ENCODE assay signal across 8 mouse cellular contexts in the genomic region with DNA sequence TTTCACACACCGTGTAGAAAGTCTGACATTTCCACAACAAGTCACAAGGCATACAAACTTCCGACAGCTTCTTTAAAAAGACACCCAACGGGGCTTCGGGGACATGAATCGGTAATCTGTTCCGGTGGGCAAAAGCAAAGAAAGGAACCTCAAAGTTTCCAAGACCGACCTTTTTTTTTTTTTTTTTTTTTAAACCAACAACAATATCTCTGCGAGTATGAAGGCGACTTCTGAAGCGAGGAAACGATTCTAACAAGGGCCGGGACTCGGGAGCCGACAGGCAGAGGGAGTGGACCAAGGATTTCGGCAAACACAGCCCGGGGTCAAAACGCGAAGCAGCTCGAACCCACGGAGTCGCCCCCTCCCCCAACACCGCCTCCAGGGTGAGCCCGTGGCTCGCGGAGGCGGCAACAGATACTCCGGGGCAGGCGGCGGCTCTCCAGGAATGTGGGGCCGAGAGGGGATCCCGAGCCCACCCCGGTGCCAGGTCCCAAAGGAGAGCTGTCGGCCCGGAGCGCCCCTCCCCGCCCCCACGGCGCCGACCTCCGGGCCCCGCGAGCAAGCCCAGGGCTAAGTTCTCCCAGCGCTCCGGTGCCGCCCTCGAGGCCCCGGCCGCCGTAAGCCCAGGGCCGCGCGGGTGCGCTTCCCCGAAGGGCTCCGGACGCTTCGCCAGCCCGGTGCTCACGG. TPM values are rescaled to one million over a fixed set of nuclear protein-coding genes. Genes with fewer than 3 reads are reported as not detected.
A peak's percentile ranks its signal among the peaks of the same experiment; 100 is the strongest.
DNase-seq lines count a peak whose midpoint lies in the region; ATAC-seq and TF ChIP-seq lines count a peak whose summit lies in the region.

No protein-coding gene starts in this region.

- DNase-seq in Patski (ENCODE audit: low read depth, low spot score): no peak
- DNase-seq in cerebellum, postnatal 25 days: peak; percentile 63 to 69
- peak; percentile 22 to 38 for DNase-seq in frontal cortex, postnatal 36 days (ENCODE audit: low spot score in 2 of 2)
- DNase-seq in left cerebral cortex, adult 2 months (ENCODE audit: extremely low spot score in 1 of 2, low spot score in 2 of 2): peak; percentile 39 to 53
- peak; percentile 14 for DNase-seq in retina, postnatal 7 days (ENCODE audit: low read depth, low spot score)
- peak; percentile 56 for DNase-seq in urinary bladder, postnatal 14 days (ENCODE audit: low spot score)

- no peaks in the 10 kb centered on the region for H3K27me3 ChIP-seq in Patski
- H3K27me3 ChIP-seq in hindbrain, embryonic 15.5 days: no peaks in the 10 kb centered on the region

- WGBS in hindbrain, embryonic 15.5 days: under 1% methylated on average over 53 of the region's 59 CpGs

- peak overlapping the region; percentile 94 for H3K27ac ChIP-seq in hindbrain, embryonic 15.5 days (replicated peaks)
- H3K27ac ChIP-seq in left cerebral cortex, adult 2 months: peak overlapping the region; percentile 86

- CTCF ChIA-PET in Patski (lab: Charles Lee): interaction anchor here (0.7 to 1.8 kb wide), 4 partner anchors 8 to 206 kb away, joined by 3 to 4 read pairs (median 4); no protein-coding TSS in a partner anchor

- peak; percentile 37 for ATAC-seq in Patski
- peak; percentile 62 for ATAC-seq in hindbrain, embryonic 15.5 days (ENCODE audit: low FRiP score, low read depth)
- ATAC-seq in megakaryocyte, adult 5-6 weeks (ENCODE audit: poor library complexity, severe bottlenecking): peak; percentile 17

- no peak for TF ChIP-seq CTCF in Patski (IDR thresholded peaks at IDR 0.05)
- no peak for TF ChIP-seq CTCF in left cerebral cortex, adult 2 months (IDR thresholded peaks at IDR 0.05)

- H3K4me2 ChIP-seq in hindbrain, embryonic 15.5 days: peak overlapping the region; percentile 70

- peaks cover 30% of the 10 kb centered on the region for H3K4me1 ChIP-seq in hindbrain, embryonic 15.5 days (replicated peaks)

- POLR2A ChIA-PET in Patski (lab: Charles Lee): interaction anchor here (0.7 kb wide), 4 partner anchors 33 to 246 kb away, joined by 3 to 5 read pairs (median 4); no protein-coding TSS in a partner anchor

- H3K4me3 ChIP-seq in hindbrain, embryonic 15.5 days: peak overlapping the region; percentile 88
- peak overlapping the region; percentile 92 for H3K4me3 ChIP-seq in left cerebral cortex, adult 2 months

- peak overlapping the region; percentile 97 for H3K9ac ChIP-seq in hindbrain, embryonic 15.5 days

- H3K36me3 ChIP-seq in hindbrain, embryonic 15.5 days: no peaks in the 10 kb centered on the region

- no peaks in the 10 kb centered on the region for H3K9me3 ChIP-seq in hindbrain, embryonic 15.5 days

- in situ Hi-C loops in Patski (cut with MboI; ENCODE audit: low pct_unique_long_range_greater_than_20kb): no loop called here

- intact Hi-C loops in left cerebral cortex, adult 2 months (cut with DNase I): no loop called here

RNA-seq across cellular contexts. Expression of gene Rnf2, which starts 0.8 kb away (rescaled TPM):
- 49.0 TPM for polyA plus RNA-seq in Patski (2021)
- polyA plus RNA-seq in hindbrain, embryonic 15.5 days (2015; fragmentation: Nextera tagmentation; extraction: Ambion mirVana): 88.1 and 98.9 TPM in 2 replicates
- total RNA-seq in left cerebral cortex, adult 2 months (2021): 10 to 100 TPM; 28.3 to 31.2 TPM
- 39.1 and 44.5 TPM in 2 replicates for total RNA-seq in megakaryocyte, adult 5-6 weeks (2015)
- total RNA-seq in megakaryocyte, adult 5-6 weeks (2017): 79.0 and 93.8 TPM in 2 replicates
